Mouse (Mus musculus) kidney, embryonic 14.5 days (tissue): Measurements from ENCODE around the gene Tex26. TPM values are rescaled to one million over a fixed set of nuclear protein-coding genes. Genes with fewer than 3 reads are reported as not detected.

Experiments
- ATAC-seq: fragments of 200-750 bp; cut with Nextera tagmentation; 2 replicates; pipeline ENCODE4 v1.8.0; 2017; ENCODE audit warnings: moderate number of reproducible peaks, mild to moderate bottlenecking, moderate TSS enrichment, moderate library complexity; ENCODE audit not compliant: low FRiP score, low TSS enrichment
- H3K27ac ChIP-seq: fragments of 300-500 bp; sonication (generic); 2 replicates; pipeline ENCODE4 v1.5.1; 2014; ENCODE audit warnings: low read depth, mild to moderate bottlenecking, low read length, moderate library complexity, mixed read lengths
- H3K27me3 ChIP-seq: fragments of 300-500 bp; sonication (generic); 2 replicates; pipeline ENCODE4 v1.6.1; 2014; ENCODE audit warnings: mild to moderate bottlenecking, low read length; ENCODE audit not compliant: control insufficient read depth, insufficient read depth
- H3K36me3 ChIP-seq: fragments of 300-500 bp; sonication (generic); 2 replicates; pipeline ENCODE4 v1.6.1; 2014; ENCODE audit warnings: low read length, mixed read lengths; ENCODE audit not compliant: control insufficient read depth, insufficient read depth
- H3K4me1 ChIP-seq: fragments of 300-500 bp; sonication (generic); 2 replicates; pipeline ENCODE4 v1.6.1; 2014; ENCODE audit warnings: low read length, mixed read lengths; ENCODE audit not compliant: control insufficient read depth, insufficient read depth
- H3K4me2 ChIP-seq: fragments of 300-500 bp; sonication (generic); replicated peaks from 2 replicates; pipeline ENCODE4 v1.6.1; 2014; ENCODE audit warnings: low read depth, mild to moderate bottlenecking, low read length
- H3K4me3 ChIP-seq: fragments of 300-500 bp; sonication (generic); 2 replicates; pipeline ENCODE4 v1.5.1; 2014; ENCODE audit warnings: mild to moderate bottlenecking, low read length
- H3K9ac ChIP-seq: fragments of 300-500 bp; sonication (generic); 2 replicates; pipeline ENCODE4 v1.6.1; 2014; ENCODE audit warnings: low read depth, mild to moderate bottlenecking, low read length, moderate library complexity
- H3K9me3 ChIP-seq: fragments of 300-500 bp; sonication (generic); 2 replicates; pipeline ENCODE4 v1.6.1; 2016; ENCODE audit warnings: low read length; ENCODE audit not compliant: control insufficient read depth
- WGBS: fragments of 180-500 bp; shearing (Covaris S2); extraction: QIAGEN DNeasy Blood & Tissue Kit; methylation state at CpG from one replicate; pipeline ENCODE4 v1.1.7; 2014; 5-methylcytosine and 5-hydroxymethylcytosine counted together
- polyA plus RNA-seq: library from polyadenylated mRNA; unstranded; fragments of >200 nt; fragmentation: Nextera tagmentation; extraction: Ambion mirVana; gene quantifications from 2 replicates; pipeline ENCODE4 v1.2.1, GENCODE M21; 2014

Gene Tex26
- polyA plus RNA-seq, 1 experiment from 2014 or later: 0.19 TPM

GRCm38 (mm10) chr5:149441646-149442276 is 2.3 kb downstream of the Tex26 start:
- H3K4me3 ChIP-seq: no peak overlapping the region
- no peaks in the 10 kb centered on the region for H3K9me3 ChIP-seq
- no peaks in the 10 kb centered on the region for H3K27me3 ChIP-seq
- no peak for ATAC-seq
- H3K36me3 ChIP-seq: no peaks in the 10 kb centered on the region
- 68% methylated on average over 14 of the region's 14 CpGs for WGBS
- H3K4me1 ChIP-seq: peaks cover 5% of the 10 kb centered on the region; the same call in 1 of the 2 replicates
- H3K4me2 ChIP-seq: no peak overlapping the region
- H3K27ac ChIP-seq: no peak overlapping the region
- no peak overlapping the region for H3K9ac ChIP-seq

- Histone ChIP-seq H3K27me3 (no peaks in the 10 kb centered on the region), H3K4me2 (no peak overlapping the region), H3K27ac (no peak overlapping the region), H3K4me1 (peaks cover 5% of the 10 kb centered on the region; the same call in 1 of the 2 replicates), H3K4me3 (no peak overlapping the region), H3K9me3 (no peaks in the 10 kb centered on the region), H3K36me3 (no peaks in the 10 kb centered on the region), H3K9ac (no peak overlapping the region)
- ATAC-seq: no peak
- WGBS: 70% methylated on average over 15 of the region's 15 CpGs
Measured at GRCm38 (mm10) chr5:149442277-149442660, 2.8 kb downstream of the Tex26 start.

- 73% methylated on average over 4 of the region's 4 CpGs for WGBS
- Histone ChIP-seq H3K4me2 (no peak overlapping the region), H3K4me3 (no peak overlapping the region), H3K27ac (no peak overlapping the region), H3K9ac (no peak overlapping the region), H3K27me3 (no peaks in the 10 kb centered on the region), H3K9me3 (peaks cover 3% of the 10 kb centered on the region; the same call in 1 of the 2 replicates), H3K4me1 (0 out of 2 replicates have a peak, but pooled peaks cover 2% of the 10 kb centered on the region), H3K36me3 (no peaks in the 10 kb centered on the region)
- no peak for ATAC-seq
Measured at GRCm38 (mm10) chr5:149444451-149444850, 5.0 kb downstream of the Tex26 start.

GRCm38 (mm10) chr5:149446495-149446894 is 7.0 kb downstream of the Tex26 start:
- no peak overlapping the region for H3K4me2 ChIP-seq
- H3K27me3 ChIP-seq: no peaks in the 10 kb centered on the region
- ATAC-seq: no peak
- no peaks in the 10 kb centered on the region for H3K36me3 ChIP-seq
- H3K4me3 ChIP-seq: no peak overlapping the region
- H3K4me1 ChIP-seq: no peaks in the 10 kb centered on the region
- peaks cover 3% of the 10 kb centered on the region; the same call in 1 of the 2 replicates for H3K9me3 ChIP-seq
- 84% methylated on average over 7 of the region's 7 CpGs for WGBS
- H3K9ac ChIP-seq: no peak overlapping the region
- H3K27ac ChIP-seq: no peak overlapping the region

- no peak overlapping the region for H3K4me2 ChIP-seq
- H3K4me1 ChIP-seq: no peaks in the 10 kb centered on the region
- 83% methylated on average over 5 of the region's 5 CpGs for WGBS
- no peaks in the 10 kb centered on the region for H3K27me3 ChIP-seq
- peaks cover 3% of the 10 kb centered on the region; the same call in 1 of the 2 replicates for H3K9me3 ChIP-seq
- no peaks in the 10 kb centered on the region for H3K36me3 ChIP-seq
- H3K9ac ChIP-seq: no peak overlapping the region
- no peak for ATAC-seq
- H3K4me3 ChIP-seq: no peak overlapping the region
- no peak overlapping the region for H3K27ac ChIP-seq
Measured at GRCm38 (mm10) chr5:149447733-149448132, 8.3 kb downstream of the Tex26 start.

GRCm38 (mm10) chr5:149449406-149449805 is 9.9 kb downstream of the Tex26 start:
- H3K9ac ChIP-seq: no peak overlapping the region
- no peak overlapping the region for H3K4me2 ChIP-seq
- no peaks in the 10 kb centered on the region for H3K4me1 ChIP-seq
- no peak for ATAC-seq
- peaks cover 3% of the 10 kb centered on the region; the same call in 1 of the 2 replicates for H3K9me3 ChIP-seq
- no peak overlapping the region for H3K4me3 ChIP-seq
- 84% methylated on average over 7 of the region's 7 CpGs for WGBS
- no peaks in the 10 kb centered on the region for H3K36me3 ChIP-seq
- H3K27ac ChIP-seq: no peak overlapping the region
- H3K27me3 ChIP-seq: no peaks in the 10 kb centered on the region

GRCm38 (mm10) chr5:149451209-149451681 is 11.8 kb downstream of the Tex26 start:
- Histone ChIP-seq H3K27me3 (no peaks in the 10 kb centered on the region), H3K4me3 (no peak overlapping the region), H3K4me2 (no peak overlapping the region), H3K27ac (no peak overlapping the region), H3K9me3 (peaks cover 3% of the 10 kb centered on the region; the same call in 1 of the 2 replicates), H3K4me1 (no peaks in the 10 kb centered on the region), H3K36me3 (no peaks in the 10 kb centered on the region), H3K9ac (no peak overlapping the region)
- ATAC-seq: no peak
- 88% methylated on average over 7 of the region's 7 CpGs for WGBS

GRCm38 (mm10) chr5:149454281-149454680 is 14.8 kb downstream of the Tex26 start:
- H3K4me1 ChIP-seq: no peaks in the 10 kb centered on the region
- ATAC-seq: no peak
- H3K36me3 ChIP-seq: no peaks in the 10 kb centered on the region
- 25% methylated on average over 6 of the region's 6 CpGs for WGBS
- H3K9me3 ChIP-seq: no peaks in the 10 kb centered on the region
- no peak overlapping the region for H3K9ac ChIP-seq
- no peak overlapping the region for H3K4me3 ChIP-seq
- H3K27me3 ChIP-seq: no peaks in the 10 kb centered on the region
- no peak overlapping the region for H3K27ac ChIP-seq
- no peak overlapping the region for H3K4me2 ChIP-seq

- H3K9ac ChIP-seq: no peak overlapping the region
- no peaks in the 10 kb centered on the region for H3K27me3 ChIP-seq
- no peaks in the 10 kb centered on the region for H3K4me1 ChIP-seq
- 83% methylated on average over 7 of the region's 7 CpGs for WGBS
- no peaks in the 10 kb centered on the region for H3K36me3 ChIP-seq
- H3K4me3 ChIP-seq: no peak overlapping the region
- H3K4me2 ChIP-seq: no peak overlapping the region
- H3K9me3 ChIP-seq: no peaks in the 10 kb centered on the region
- H3K27ac ChIP-seq: no peak overlapping the region
- no peak for ATAC-seq
Measured at GRCm38 (mm10) chr5:149456544-149456943, 17.1 kb downstream of the Tex26 start.
